Mouse (Mus musculus): Measurements from ENCODE around the gene Cep104.
A peak's percentile ranks its signal among the peaks of the same experiment; 100 is the strongest.

Gene Cep104

GRCm38 (mm10) chr4:153974431-153975291, at the start of gene Cep104, which contains the start of gene Dffb:
Gene Cep104, plus strand, starts transcription at chr4:153975194.
Gene Dffb, minus strand, starts transcription at chr4:153975126.
- DNase-seq = peak; percentile 96

DNA sequence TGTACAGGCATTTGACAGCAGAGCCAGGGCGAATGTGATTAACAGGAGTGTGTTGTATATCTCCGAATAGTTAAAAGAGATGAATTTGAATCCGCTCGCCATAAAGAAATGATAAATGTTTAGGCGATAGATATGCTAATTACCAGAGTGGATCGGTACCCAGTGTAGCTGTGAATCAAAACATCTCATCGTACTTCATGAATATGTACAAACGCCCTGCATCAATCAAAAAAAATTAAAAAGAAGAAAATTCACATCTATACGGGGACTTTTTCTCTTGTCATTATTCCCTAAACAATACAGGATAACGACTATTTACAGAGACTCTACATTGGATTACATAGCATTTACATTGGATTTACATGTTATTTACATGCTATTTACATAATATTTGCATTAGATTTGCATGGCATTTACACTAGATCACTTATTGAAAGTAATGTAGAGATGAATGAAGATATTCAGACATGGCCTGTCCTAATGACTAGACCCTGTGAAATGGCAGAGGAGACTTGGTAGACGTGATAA, 46.2 kb upstream of the Cep104 start:
- DNase-seq = no peak

GRCm38 (mm10) chr4:153929425-153929824, 45.6 kb upstream of the Cep104 start:
- peak; percentile 25 for DNase-seq

DNA sequence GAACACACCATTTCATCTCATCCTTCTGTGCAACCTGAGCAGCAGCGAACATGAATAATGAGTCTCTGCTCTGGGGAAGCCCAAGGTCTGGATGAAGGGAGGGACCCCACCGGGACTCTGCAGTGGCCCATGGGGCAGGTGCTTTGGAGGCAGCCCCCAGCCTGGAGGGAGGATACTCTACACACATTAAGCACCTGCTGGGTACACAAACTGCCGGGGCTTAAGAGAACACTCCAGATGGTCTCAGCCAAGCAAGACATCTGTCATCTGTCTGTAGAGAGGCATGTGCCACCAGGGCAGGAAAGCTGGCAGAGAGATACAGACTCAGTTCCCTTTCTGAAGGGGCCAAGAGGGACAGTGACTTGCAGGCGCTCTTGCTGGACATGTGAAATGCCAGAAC, 45.1 kb upstream of the Cep104 start:
- peak; percentile 59 for DNase-seq

DNA sequence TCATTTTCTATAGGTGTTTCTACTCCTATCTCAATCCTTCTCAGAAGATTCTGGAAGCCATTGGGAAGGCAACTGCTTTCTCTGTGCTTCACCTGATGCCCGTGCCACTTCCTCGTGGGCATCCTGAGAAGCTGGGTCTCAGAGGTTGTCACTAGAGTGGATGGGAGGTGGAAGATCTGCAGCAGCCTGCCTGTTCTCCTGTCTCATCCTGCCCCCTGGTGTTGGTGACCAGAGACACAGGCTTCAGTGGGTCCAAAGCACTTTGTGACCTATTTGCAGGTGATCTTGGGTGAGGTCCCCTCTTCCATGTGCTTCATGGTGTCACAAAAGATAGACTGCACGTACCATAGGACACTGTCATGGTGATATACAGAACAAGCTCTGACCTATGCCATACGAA, 31.8 kb upstream of the Cep104 start:
- DNase-seq = peak; percentile 70

- peak; percentile 21 for DNase-seq
Measured at GRCm38 (mm10) chr4:153944261-153944660, 30.7 kb upstream of the Cep104 start.

DNA sequence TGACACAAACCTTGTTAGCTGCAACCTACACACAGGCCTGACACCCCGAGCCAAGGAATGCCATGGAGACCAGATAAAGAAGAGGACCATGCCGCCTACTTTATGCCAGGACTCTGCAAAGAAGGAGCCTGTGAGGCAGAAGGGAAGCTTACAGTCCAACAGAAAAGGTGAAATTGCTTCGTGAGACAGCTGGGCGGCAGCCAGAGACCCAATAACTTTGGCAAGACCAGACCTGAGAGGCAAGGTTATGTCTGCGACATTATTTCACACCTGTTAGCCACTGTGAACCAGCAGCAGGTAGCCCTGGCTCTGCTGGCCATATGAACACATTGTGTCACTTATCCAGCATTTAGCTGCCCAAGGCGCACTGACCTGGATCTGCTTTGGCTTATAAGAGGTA, 29.3 kb upstream of the Cep104 start:
- DNase-seq = no peak

DNA sequence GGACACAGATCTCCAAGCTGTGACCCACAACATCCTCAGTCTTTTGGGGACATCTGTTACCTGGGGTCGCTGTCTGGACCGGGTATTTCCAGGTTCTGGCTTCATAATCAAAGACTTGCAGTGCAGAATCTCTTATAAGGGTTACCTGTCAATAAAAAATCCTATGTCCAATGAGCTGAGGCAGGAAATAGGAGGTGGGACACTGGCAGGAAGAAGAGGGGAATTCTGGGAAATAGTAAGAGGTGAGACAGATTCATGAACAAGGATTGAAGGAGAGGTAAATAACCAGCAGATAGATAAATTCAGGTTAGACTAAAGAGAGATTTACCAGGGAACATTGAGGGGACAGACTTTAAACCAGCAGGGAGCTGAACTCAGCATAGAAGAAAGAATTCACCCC, 24.6 kb upstream of the Cep104 start:
- DNase-seq = no peak

- DNase-seq = no peak
Measured at GRCm38 (mm10) chr4:153951150-153951549, 23.8 kb upstream of the Cep104 start.

- DNase-seq = peak; percentile 48
Measured at GRCm38 (mm10) chr4:153951692-153952091, 23.3 kb upstream of the Cep104 start.

DNA sequence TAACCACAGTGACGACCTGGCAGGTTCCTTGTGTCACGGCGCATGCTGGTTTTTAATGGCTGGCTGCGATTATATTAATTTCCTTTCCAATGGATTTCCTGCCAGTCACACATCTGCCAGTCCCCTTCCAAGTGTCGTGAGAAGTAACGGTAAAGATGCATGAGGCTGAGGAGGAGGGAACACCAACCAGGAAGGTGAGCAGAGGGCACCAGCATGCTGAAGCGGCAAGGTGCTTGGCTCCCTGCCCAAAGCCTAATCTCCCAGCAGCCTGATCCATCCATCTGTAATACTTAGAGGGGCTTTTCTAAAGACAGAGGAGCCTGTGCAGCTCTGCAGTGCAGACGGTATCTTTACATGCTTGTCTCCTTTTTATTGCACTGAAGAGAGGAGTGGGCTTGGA, 19.3 kb upstream of the Cep104 start:
- peak; percentile 73 for DNase-seq

GRCm38 (mm10) chr4:153956569-153957405, 18.2 kb upstream of the Cep104 start, which contains the start of gene A430005L14Rik:
Gene A430005L14Rik, plus strand, starts transcription at chr4:153957237.
- DNase-seq = peak; percentile 99

- DNase-seq = no peak
Measured at GRCm38 (mm10) chr4:153957444-153958250, 17.3 kb upstream of the Cep104 start.

- no peak for DNase-seq
Measured at GRCm38 (mm10) chr4:153962631-153963030, 12.4 kb upstream of the Cep104 start.

GRCm38 (mm10) chr4:153966651-153967050, 8.3 kb upstream of the Cep104 start:
- no peak for DNase-seq

- no peak for DNase-seq
Measured at GRCm38 (mm10) chr4:153967556-153967955, 7.4 kb upstream of the Cep104 start.

DNA sequence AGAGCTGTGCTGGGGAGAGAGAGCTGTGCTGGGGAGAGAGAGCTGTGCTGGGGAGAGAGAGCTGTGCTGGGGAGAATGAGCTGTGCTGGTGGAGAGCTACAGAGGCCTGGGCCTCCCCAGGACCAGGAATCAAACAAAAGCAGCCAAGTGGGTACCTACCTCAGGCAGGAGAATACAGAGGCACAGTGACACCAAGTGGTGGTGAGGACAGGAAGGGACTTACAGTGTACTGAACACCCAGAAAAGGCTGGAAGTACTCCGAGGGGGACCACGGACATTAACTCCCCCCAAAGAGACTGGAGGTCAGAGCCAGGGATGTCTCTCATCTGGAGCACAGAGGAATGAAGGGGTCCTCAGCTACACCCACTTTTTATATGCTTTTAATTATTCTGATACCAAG, 6.9 kb upstream of the Cep104 start:
- no peak for DNase-seq

DNA sequence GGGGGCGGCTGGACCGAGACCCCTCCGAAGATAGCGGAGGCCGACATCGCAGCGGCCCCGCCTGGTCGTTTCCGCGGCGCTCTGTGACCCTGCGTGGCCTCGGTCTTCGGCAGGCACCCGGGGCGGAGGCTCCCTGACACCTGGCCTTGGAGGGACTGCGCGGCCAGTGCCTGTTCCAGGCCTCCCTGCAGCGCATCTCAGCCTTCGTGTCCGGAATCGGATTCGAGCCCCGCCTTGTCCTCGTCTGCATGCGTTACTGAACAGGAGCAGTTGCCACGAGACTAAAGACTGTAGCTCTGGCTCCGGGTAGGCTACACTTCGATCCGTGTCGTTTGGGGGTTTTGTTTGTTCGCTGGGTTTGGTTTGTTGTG, 283 bp downstream of the Cep104 start:
- no peak for DNase-seq

GRCm38 (mm10) chr4:153975768-153976167, 774 bp downstream of the Cep104 start:
- no peak for DNase-seq

- no peak for DNase-seq
Measured at GRCm38 (mm10) chr4:153979243-153979642, 4.2 kb downstream of the Cep104 start.

GRCm38 (mm10) chr4:153980470-153980869, 5.5 kb downstream of the Cep104 start:
- no peak for DNase-seq

DNA sequence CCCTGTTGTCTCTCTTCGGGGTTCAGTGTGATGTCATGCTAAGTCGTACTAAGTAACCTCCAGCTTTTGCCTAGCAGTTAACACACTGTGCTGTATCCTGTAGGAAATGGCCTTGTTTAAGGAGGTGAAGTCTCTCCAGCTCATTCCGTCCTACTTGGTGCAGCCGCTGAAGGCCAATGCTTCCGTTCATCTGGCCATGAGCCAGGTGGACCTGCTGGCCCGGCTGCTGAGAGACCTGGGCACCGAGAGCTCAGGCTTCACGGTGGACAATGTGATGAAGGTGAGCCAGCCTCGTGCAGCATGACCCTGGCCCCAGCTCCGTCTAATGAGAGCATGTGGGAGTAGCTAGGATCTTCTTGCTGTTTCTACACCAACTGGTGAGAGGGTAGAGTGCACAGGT, 17.7 kb downstream of the Cep104 start:
- DNase-seq = no peak

DNA sequence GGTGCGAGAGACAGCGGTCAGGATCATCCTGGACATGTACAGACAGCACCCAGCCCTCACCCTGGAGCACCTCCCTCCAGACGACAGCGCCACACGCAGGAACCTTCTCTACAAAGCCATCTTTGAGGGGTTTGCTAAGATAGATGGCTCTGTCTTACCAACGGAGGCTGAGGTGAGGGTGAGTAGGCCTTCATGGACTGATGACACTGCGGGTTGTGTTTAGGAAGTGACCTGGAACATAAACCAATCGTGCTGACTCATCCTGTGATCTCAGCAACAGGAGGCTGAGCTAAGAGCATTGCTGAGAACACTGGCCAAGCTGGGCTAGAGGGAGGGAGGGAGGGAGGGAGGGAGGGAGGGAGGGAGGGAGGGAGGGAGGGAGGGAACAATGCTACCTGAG, 18.5 kb downstream of the Cep104 start:
- DNase-seq = no peak
